Mouse (Mus musculus) lung, postnatal 0 days (tissue): ENCODE measurements at regions not wholly inside any gene's neighbourhood (a gene's known extent, or its start where the extent isn't known, plus 50 kb on each side); places are given as distances from the start of the nearest gene placed in this dataset.
A peak's percentile ranks its signal among the peaks of the same experiment; 100 is the strongest.

Experiments
- ATAC-seq: fragments of 200-750 bp; cut with Nextera tagmentation; 2 replicates; pipeline ENCODE4 v1.8.0; 2017; ENCODE audit warnings: moderate library complexity
- DNase-seq: peaks from one replicate; pipeline ENCODE4 v3.0.0-alpha.2; 2016; ENCODE audit warnings: low spot score
- H3K27ac ChIP-seq: fragments of 300-500 bp; sonication (generic); 2 replicates; pipeline ENCODE4 v1.5.1; 2014; ENCODE audit warnings: antibody characterized with exemption, mild to moderate bottlenecking, low read length, mixed read lengths
- H3K27me3 ChIP-seq: fragments of 300-500 bp; sonication (generic); replicated peaks from 2 replicates; pipeline ENCODE4 v1.6.1; 2014; ENCODE audit warnings: low read length, mixed read lengths; ENCODE audit not compliant: insufficient read depth
- H3K36me3 ChIP-seq: fragments of 300-500 bp; sonication (generic); 2 replicates; pipeline ENCODE4 v1.6.1; 2014; ENCODE audit warnings: low read length, mixed read lengths; ENCODE audit not compliant: insufficient read depth
- H3K4me1 ChIP-seq: fragments of 300-500 bp; sonication (generic); 2 replicates; pipeline ENCODE4 v1.6.1; 2014; ENCODE audit warnings: antibody characterized with exemption, low read depth, low read length, mixed read lengths; ENCODE audit not compliant: insufficient read depth
- H3K4me2 ChIP-seq: fragments of 300-500 bp; sonication (generic); replicated peaks from 2 replicates; pipeline ENCODE4 v1.6.1; 2014; ENCODE audit warnings: low read depth, mild to moderate bottlenecking, low read length, moderate library complexity, mixed read lengths
- H3K4me3 ChIP-seq: fragments of 300-500 bp; sonication (generic); 2 replicates; pipeline ENCODE4 v1.5.1; 2014; ENCODE audit warnings: low read depth, low read length
- H3K9ac ChIP-seq: fragments of 300-500 bp; sonication (generic); replicated peaks from 2 replicates; pipeline ENCODE4 v1.6.1; 2014; ENCODE audit warnings: low read depth, mild to moderate bottlenecking
- H3K9me3 ChIP-seq: fragments of 300-500 bp; sonication (generic); 2 replicates; pipeline ENCODE4 v1.6.1; 2016; ENCODE audit warnings: low read length, mixed read lengths
- CTCF ChIP-seq: IDR thresholded peaks from 2 replicates; pipeline ENCODE4 v1.5.1; 2016; ENCODE audit warnings: antibody characterized with exemption, mild to moderate bottlenecking
- EP300 ChIP-seq: IDR thresholded peaks from 2 replicates; pipeline ENCODE4 v1.6.1; 2016; ENCODE audit warnings: antibody characterized with exemption, mild to moderate bottlenecking, control low read depth
- WGBS: fragments of 180-500 bp; shearing (Covaris S2); extraction: QIAGEN DNeasy Blood & Tissue Kit; methylation state at CpG from one replicate; pipeline ENCODE4 v1.1.7; 2014; 5-methylcytosine and 5-hydroxymethylcytosine counted together

DNA sequence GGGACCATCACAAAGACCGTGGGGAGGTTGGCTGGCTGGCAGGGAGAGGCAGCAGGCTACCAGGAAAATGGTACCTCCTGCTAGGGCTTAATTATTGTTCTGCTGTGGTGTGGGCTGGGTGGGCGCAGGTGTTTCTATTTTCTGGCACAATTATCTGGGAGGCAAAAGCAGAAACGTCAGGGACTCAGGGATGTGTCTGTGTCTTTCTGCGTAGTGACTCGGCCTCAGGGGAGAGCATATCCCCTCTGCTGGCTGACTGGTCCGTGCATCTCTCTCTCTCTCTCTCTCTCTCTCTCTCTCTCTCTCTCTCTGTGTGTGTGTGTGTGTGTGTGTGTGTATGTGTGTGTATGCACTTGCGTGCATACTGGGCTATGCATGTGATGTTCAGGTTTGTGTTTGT, 61.2 kb upstream of the Trp53i11 start:
- Histone ChIP-seq H3K27me3 (no peaks in the 10 kb centered on the region), H3K27ac (no peak overlapping the region)

DNA sequence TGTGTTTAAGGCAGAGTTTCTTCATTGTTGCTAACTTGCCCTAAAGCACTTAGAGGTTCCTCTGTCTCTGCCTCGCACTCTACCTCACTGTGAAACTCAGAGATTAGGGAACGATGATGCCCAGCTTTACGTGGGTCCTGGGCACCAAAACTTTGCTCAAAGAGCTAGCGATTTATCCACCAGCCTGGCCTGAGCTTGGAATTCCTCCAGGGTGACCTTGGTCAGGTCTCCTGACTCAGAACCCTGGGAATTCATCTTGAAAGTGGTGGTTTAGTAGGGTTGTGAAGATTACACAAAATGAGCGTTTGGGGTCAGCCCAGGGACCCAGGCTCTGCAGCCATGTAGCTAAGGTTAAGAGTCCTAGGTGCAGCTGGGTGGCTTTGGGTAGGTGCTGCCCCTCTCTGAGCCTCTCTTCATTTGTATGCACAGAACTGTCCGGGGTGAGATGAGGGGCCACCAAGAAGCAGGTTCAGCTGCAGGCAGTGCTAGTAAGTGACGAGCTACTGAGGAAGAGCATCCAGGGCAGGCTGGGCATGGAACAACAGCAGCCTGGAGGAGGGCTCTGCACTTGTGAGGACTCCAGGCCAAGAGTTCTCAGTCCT, 62.4 kb upstream of the Trp53i11 start:
- H3K9me3 ChIP-seq: no peaks in the 10 kb centered on the region
- WGBS: 85% methylated on average over 7 of the region's 7 CpGs

More for the DNA sequence above, 61.2 kb upstream of the Trp53i11 start:
- H3K9me3 ChIP-seq: no peaks in the 10 kb centered on the region
- WGBS: 67% methylated on average over 7 of the region's 7 CpGs
- no peaks in the 10 kb centered on the region for H3K36me3 ChIP-seq
- DNase-seq (no peak), ATAC-seq (peak; percentile 3; the same call in 1 of the 2 replicates)
- no peak overlapping the region for H3K9ac ChIP-seq
- no peak for TF ChIP-seq CTCF
- TF ChIP-seq EP300: no peak
- no peak overlapping the region for H3K4me2 ChIP-seq
- H3K4me1 ChIP-seq: peaks cover 4% of the 10 kb centered on the region; the same call in 1 of the 2 replicates
- no peak overlapping the region for H3K4me3 ChIP-seq

DNA sequence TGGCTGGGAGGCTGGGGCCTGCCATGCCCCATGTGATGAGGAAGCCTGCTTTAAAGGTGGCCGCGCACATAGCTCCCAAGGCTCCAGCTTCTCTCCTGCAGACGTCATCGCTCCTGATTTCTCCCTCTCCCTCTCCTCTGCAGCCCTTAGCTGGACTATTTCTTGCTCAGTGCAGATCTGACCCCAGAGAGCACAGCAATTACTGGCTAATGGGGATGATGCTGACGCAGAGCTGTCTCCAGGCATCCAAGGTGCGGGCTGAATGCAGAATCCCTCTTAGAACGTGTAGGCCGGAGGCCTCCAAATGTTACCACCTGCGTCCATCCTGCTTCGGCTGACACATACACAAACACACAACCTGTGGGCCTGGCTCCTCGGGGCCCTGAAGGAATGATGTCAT, 63.5 kb upstream of the Trp53i11 start:
- TF ChIP-seq EP300 (no peak), CTCF (no peak)
- no peaks in the 10 kb centered on the region for H3K27me3 ChIP-seq
- peaks cover 4% of the 10 kb centered on the region; the same call in 1 of the 2 replicates for H3K4me1 ChIP-seq
- ATAC-seq (no peak), DNase-seq (no peak)
- H3K4me3 ChIP-seq: no peak overlapping the region
- H3K4me2 ChIP-seq: no peak overlapping the region
- H3K36me3 ChIP-seq: no peaks in the 10 kb centered on the region
- H3K27ac ChIP-seq: no peak overlapping the region
- WGBS: 83% methylated on average over 11 of the region's 11 CpGs
- H3K9ac ChIP-seq: no peak overlapping the region
- no peaks in the 10 kb centered on the region for H3K9me3 ChIP-seq

More for the DNA sequence above, 62.4 kb upstream of the Trp53i11 start:
- ATAC-seq: no peak
- Histone ChIP-seq H3K9ac (no peak overlapping the region), H3K4me1 (peaks cover 4% of the 10 kb centered on the region; the same call in 1 of the 2 replicates), H3K27ac (no peak overlapping the region), H3K4me3 (no peak overlapping the region), H3K36me3 (no peaks in the 10 kb centered on the region), H3K27me3 (no peaks in the 10 kb centered on the region), H3K4me2 (no peak overlapping the region)
- DNase-seq: no peak
- TF ChIP-seq CTCF (no peak), EP300 (no peak)

DNA sequence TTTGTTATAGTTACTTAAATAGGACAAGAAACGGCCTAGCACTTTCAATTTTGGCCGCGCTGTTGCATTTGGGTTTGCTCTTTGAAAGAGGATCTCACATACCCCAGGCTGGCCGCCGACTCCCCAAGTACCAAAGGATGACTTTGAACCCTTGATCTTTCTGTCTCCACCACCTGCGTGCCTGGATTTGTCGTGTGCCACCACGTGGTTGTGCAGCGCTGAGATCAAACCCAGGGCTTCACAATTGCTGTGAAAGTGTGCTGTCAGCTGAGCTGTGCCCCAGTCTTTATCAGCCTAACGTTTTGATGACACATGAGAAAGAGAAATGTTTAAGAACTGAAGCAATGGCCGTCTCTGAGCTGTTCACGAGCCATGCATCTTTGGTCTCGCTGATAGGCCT, 67.0 kb upstream of the Trp53i11 start:
- H3K27me3 ChIP-seq: no peaks in the 10 kb centered on the region
- no peak overlapping the region for H3K27ac ChIP-seq
- 78% methylated on average over 13 of the region's 13 CpGs for WGBS
- no peak overlapping the region for H3K4me3 ChIP-seq
- H3K9me3 ChIP-seq: no peaks in the 10 kb centered on the region
- no peak overlapping the region for H3K4me2 ChIP-seq
- H3K36me3 ChIP-seq: no peaks in the 10 kb centered on the region
- ATAC-seq: no peak
- H3K4me1 ChIP-seq: no peaks in the 10 kb centered on the region
- no peak overlapping the region for H3K9ac ChIP-seq
- no peak for TF ChIP-seq EP300
- TF ChIP-seq CTCF: no peak
- DNase-seq: no peak

DNA sequence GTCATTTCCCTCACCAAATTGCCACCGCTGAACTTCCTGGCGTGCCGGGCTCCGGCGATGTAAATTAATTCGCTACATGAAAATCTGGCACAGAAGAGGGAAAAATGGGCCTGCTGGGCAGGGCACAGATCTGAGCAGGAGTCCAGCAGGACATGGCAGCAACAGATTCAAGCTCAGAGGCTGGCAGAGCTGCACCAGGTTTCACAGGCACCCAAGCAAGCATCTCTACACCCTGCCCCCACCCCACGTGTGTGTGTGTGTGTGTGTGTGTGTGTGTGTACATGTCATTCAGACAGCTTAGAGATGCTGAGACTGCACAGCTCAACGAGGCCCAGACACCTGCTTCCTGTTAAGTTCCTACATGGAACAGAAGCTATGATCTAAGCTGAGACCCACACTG, 68.3 kb upstream of the Trp53i11 start:
- H3K9ac ChIP-seq: no peak overlapping the region
- 67% methylated on average over 8 of the region's 8 CpGs for WGBS
- no peak for ATAC-seq

DNA sequence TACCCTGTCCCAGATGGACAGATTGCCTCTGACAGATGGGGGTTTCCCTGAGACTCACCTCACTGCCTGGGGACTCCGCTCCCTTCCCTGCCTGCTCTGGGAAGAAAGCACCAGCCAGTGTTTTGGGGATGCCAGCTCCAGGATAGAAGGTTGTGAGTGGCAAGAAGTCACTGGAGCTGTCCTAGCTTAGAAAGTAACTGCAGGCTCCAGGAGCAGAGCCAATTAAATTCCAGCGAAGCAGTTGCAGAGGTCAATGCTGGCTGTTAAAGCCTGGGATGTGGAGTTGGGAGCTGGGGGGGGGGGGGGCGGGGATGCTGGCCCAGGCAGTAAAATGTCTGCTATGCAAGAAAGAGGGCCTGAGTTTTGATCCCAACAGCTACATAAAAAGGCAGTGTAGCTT, 69.3 kb upstream of the Prdm11 start:
- H3K4me1 ChIP-seq: no peaks in the 10 kb centered on the region
- H3K4me3 ChIP-seq: no peak overlapping the region
- H3K27me3 ChIP-seq: no peaks in the 10 kb centered on the region
- no peak for DNase-seq
- no peak overlapping the region for H3K27ac ChIP-seq
- H3K9me3 ChIP-seq: no peaks in the 10 kb centered on the region
- ATAC-seq: no peak
- TF ChIP-seq CTCF (no peak), EP300 (no peak)
- no peaks in the 10 kb centered on the region for H3K36me3 ChIP-seq
- WGBS: 64% methylated on average over 2 of the region's 3 CpGs
- no peak overlapping the region for H3K9ac ChIP-seq
- H3K4me2 ChIP-seq: no peak overlapping the region

More for the DNA sequence above, 68.3 kb upstream of the Trp53i11 start:
- Histone ChIP-seq H3K27ac (no peak overlapping the region), H3K36me3 (no peaks in the 10 kb centered on the region), H3K4me3 (no peak overlapping the region), H3K9me3 (no peaks in the 10 kb centered on the region), H3K4me2 (no peak overlapping the region), H3K27me3 (no peaks in the 10 kb centered on the region), H3K4me1 (no peaks in the 10 kb centered on the region)
- DNase-seq: no peak
- no peak for TF ChIP-seq CTCF
- no peak for TF ChIP-seq EP300

DNA sequence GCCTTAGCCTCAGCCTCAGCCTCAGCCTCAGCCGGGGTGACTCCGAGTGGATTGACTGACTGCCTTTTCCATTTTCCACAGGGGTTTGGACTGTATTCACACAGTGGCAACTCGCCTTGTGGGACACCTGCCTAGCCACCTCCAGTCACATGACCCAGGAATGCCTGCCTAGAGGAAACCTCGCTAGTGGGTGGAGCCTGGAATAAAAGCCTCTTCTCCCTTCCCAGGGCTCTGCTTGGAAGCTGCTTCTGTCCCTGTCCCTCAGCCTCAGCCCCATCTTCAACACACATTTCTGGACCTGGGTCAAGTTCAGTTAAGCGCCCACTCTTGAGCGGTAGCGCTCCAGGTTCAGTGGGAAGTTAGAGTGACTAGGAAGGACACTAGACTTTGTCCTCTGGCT, 68.0 kb upstream of the Prdm11 start:
- no peak overlapping the region for H3K9ac ChIP-seq
- H3K27ac ChIP-seq: no peak overlapping the region
- DNase-seq (no peak), ATAC-seq (no peak)
- H3K36me3 ChIP-seq: no peaks in the 10 kb centered on the region
- 84% methylated on average over 7 of the region's 7 CpGs for WGBS
- no peak for TF ChIP-seq EP300
- TF ChIP-seq CTCF: no peak
- H3K4me2 ChIP-seq: no peak overlapping the region
- H3K4me3 ChIP-seq: no peak overlapping the region
- no peaks in the 10 kb centered on the region for H3K4me1 ChIP-seq
- H3K27me3 ChIP-seq: no peaks in the 10 kb centered on the region
- no peaks in the 10 kb centered on the region for H3K9me3 ChIP-seq
